Mouse (Mus musculus): ENCODE measurements around the gene Maip1. TPM values are rescaled to one million over a fixed set of nuclear protein-coding genes. Genes with fewer than 3 reads are reported as not detected.
A peak's percentile ranks its signal among the peaks of the same experiment; 100 is the strongest.

Maip1 gene
- 10 to 100 TPM; 12.1 to 12.5 TPM for total RNA-seq (2021)
- long read RNA-seq, experiment 1, transcript Maip1-201 (5 exons, 3,540 nt) = major isoform, 12 of 15 reads
- long read RNA-seq, experiment 1, partial matches to known transcripts = 0 of 15 reads
- long read RNA-seq, experiment 1, other reads (novel, unspliced or antisense) = 3 of 15 reads
- long read RNA-seq, experiment 2, transcript Maip1-201 (5 exons, 3,540 nt) = major isoform, 22 of 22 reads
- long read RNA-seq, experiment 2, partial matches to known transcripts = 0 of 22 reads
- long read RNA-seq, experiment 2, other reads (novel, unspliced or antisense) = 0 of 22 reads

DNA sequence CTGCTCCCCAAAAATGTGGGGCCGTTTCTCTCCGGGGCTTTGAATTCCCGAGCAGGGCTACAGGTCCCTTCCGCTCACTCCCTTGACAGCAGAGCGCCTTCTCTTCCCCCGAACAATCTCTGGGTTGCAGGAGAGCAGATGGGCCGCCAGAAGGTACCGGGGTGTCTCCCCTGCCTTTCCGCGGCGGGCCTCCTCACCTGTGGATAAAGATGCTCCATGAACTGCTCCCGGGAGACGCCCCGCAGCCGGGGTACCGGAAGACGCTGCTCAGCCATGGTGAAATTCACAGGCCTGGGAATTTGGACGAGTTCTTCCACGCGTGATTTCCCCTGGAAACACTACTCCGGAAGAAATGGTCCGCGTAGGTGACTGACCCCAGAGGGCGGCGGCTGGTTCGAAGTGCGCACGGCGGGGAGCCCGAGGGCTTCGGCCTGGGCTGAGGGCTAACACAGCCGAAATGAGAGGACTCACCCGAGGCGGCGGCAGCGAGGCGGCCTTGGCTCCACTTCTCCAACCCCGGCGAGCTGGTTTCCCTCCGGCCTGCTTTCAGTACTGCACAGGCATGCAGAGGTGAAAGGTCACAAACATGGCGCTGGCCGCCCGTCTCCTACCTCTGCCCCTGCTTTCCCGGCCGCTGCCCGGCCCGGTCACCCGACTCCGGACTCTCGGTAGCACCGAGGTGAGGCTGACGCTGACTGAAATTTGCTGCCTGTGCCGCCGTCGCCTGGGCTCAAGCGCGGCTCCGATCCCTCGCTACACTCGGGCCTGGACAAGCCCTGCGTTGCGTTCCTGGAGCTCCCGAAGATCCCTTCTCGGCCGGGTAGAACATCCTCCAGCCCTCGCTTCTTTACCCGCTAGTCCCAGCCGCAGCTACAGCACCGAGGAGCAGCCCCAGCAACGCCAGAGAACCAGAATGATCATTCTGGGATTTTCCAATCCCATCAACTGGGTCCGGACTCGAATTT, at the start of gene Maip1, which contains the start of gene Tyw5:
Gene Maip1 (plus strand): TSS at position 142 of the 965 bp plus-strand sequence.
Gene Tyw5 (minus strand): TSS at position 915 of the 965 bp plus-strand sequence.
- DNase-seq (ENCODE audit: low spot score in 2 of 2) = peak; percentile 76 to 79
- peak within 1 kb of the TSS; percentile 78 for H3K4me3 ChIP-seq
- TF ChIP-seq CTCF (conservative IDR thresholded peaks at IDR 0.05) = peak; percentile 25; the same call in 1 of the 2 replicates
- peak within 1 kb of the TSS; percentile 98 for H3K27ac ChIP-seq

GRCm38 (mm10) chr1:57358546-57358945, 47.6 kb upstream of the Maip1 start:
- DNase-seq (ENCODE audit: low spot score in 2 of 2) = no peak
- Histone ChIP-seq H3K4me3 (no peak overlapping the region), H3K27ac (no peak overlapping the region)
- no peak for TF ChIP-seq CTCF (conservative IDR thresholded peaks at IDR 0.05)

GRCm38 (mm10) chr1:57367446-57367845, 38.7 kb upstream of the Maip1 start:
- no peak for TF ChIP-seq CTCF (conservative IDR thresholded peaks at IDR 0.05)
- Histone ChIP-seq H3K4me3 (no peak overlapping the region), H3K27ac (no peak overlapping the region)
- DNase-seq (ENCODE audit: low spot score in 2 of 2) = no peak

DNA sequence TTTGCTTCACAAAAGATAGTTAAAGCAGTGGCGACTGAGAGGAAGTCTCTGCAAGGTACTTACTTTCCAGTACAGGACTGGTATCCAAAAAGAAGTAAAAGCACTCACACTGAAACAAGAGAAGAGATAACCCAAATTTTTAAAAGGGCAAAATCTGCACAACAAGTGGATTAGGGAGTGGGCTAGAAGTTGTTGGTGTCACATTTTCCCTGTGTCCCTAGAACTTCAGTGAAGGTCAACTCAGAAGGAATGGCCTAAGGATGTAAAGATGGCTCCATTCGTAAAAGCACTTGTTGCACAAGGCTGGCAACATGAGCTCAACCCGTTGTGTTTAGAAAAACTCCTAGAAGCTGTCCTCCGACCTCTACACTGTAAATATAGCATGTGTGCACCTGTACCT, 37.0 kb upstream of the Maip1 start:
- Histone ChIP-seq H3K27ac (no peak overlapping the region), H3K4me3 (no peak overlapping the region)
- no peak for TF ChIP-seq CTCF (conservative IDR thresholded peaks at IDR 0.05)
- DNase-seq (ENCODE audit: low spot score in 2 of 2) = no peak

GRCm38 (mm10) chr1:57370451-57370850, 35.7 kb upstream of the Maip1 start:
- H3K4me3 ChIP-seq = no peak overlapping the region
- H3K27ac ChIP-seq = no peak overlapping the region
- DNase-seq (ENCODE audit: low spot score in 2 of 2) = no peak
- no peak for TF ChIP-seq CTCF (conservative IDR thresholded peaks at IDR 0.05)

DNA sequence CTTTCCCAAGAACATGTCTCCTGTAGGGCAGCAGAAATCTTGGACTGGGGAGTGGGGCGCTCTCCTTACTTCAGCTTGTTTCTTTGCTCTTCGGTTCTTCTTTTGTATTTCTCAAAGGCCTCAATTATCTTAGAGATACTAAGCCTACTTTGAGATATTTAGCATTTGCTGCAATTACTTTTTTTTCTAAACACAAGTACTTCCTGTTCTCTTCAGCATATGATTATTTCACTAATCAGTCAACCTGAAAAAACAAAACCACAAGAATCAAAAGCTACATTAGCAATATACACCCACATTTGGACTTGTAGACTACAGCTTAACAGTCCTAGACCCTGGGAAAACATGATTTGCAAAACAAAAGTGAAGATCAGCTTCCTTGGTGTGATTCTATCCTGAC, 30.9 kb upstream of the Maip1 start:
- no peak overlapping the region for H3K4me3 ChIP-seq

GRCm38 (mm10) chr1:57376806-57377205, 29.3 kb upstream of the Maip1 start:
- TF ChIP-seq CTCF (conservative IDR thresholded peaks at IDR 0.05) = no peak
- Histone ChIP-seq H3K27ac (no peak overlapping the region), H3K4me3 (peak overlapping the region; percentile 89)
- no peak for DNase-seq (ENCODE audit: low spot score in 2 of 2)

More for the DNA sequence above, 30.9 kb upstream of the Maip1 start:
- no peak for DNase-seq (ENCODE audit: low spot score in 2 of 2)
- no peak overlapping the region for H3K27ac ChIP-seq
- no peak for TF ChIP-seq CTCF (conservative IDR thresholded peaks at IDR 0.05)

- DNase-seq (ENCODE audit: low spot score in 2 of 2) = peak; percentile 93 to 96
- peak within 1 kb of the TSS; percentile 95 for H3K27ac ChIP-seq
- TF ChIP-seq CTCF (conservative IDR thresholded peaks at IDR 0.05) = no peak
- peak within 1 kb of the TSS; percentile 89 for H3K4me3 ChIP-seq
These were observed 28.5 kb upstream of the Maip1 start, which contains the start of gene 1700066M21Rik for GRCm38 (mm10) chr1:57377376-57378341. TSS of gene 1700066M21Rik (plus strand) at chr1:57377620.

GRCm38 (mm10) chr1:57386519-57386918, 19.6 kb upstream of the Maip1 start:
- TF ChIP-seq CTCF (conservative IDR thresholded peaks at IDR 0.05) = no peak
- H3K4me3 ChIP-seq = no peak overlapping the region
- H3K27ac ChIP-seq = peak overlapping the region; percentile 84
- DNase-seq (ENCODE audit: low spot score in 2 of 2) = no peak

- Histone ChIP-seq H3K4me3 (no peak overlapping the region), H3K27ac (peak overlapping the region; percentile 84)
- peak; percentile 60 to 74 for DNase-seq (ENCODE audit: low spot score in 2 of 2)
- TF ChIP-seq CTCF (conservative IDR thresholded peaks at IDR 0.05) = no peak
These were observed 18.3 kb upstream of the Maip1 start for GRCm38 (mm10) chr1:57387876-57388275.

DNA sequence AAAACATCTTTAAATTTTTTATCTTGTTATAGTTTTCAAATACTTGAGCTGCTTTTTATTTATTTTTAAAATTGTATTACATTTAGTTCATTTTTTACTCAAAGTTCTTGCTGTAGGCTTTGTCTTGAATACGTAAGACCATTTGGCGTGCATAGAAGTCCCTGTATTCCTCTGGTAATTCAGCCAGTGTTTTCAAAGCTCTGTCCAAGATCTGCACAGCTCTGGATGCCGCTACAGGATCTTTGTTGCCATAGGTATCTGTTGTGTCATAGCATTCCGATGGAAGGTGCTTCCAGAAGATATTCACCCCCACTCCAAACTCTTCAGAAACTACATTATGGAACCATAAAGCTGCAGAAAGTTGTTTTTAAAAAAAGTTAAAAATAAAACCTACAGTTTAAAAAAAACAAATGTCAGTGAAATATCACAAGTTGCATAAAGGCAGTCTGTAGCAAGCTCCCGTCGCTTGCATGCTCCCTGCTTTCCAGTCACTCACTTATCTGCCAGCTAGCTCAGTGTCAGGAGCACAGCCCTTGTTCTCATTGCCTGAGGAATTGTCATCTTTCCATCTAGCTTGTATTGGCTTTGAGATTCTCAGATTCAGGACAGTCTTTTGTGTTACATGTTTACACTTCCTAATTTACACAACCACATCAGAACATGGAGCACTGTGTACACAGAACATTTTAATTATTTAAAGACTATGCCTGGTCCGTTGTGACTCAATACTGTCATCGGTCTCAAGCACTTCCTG, 17.5 kb upstream of the Maip1 start:
- TF ChIP-seq CTCF (conservative IDR thresholded peaks at IDR 0.05) = no peak
- Histone ChIP-seq H3K4me3 (no peak overlapping the region), H3K27ac (peak overlapping the region; percentile 84)
- DNase-seq (ENCODE audit: low spot score in 2 of 2) = no peak

Measured in layer of hippocampus, adult 2 months (tissue).